8 mouse cellular contexts compared by ENCODE assay signal in genomic region chr7:80439789-80440488, GRCm38 (mm10). TPM values are rescaled to one million over a fixed set of nuclear protein-coding genes. Genes with fewer than 3 reads are reported as not detected.
A peak's percentile ranks its signal among the peaks of the same experiment; 100 is the strongest.
DNase-seq lines count a peak whose midpoint lies in the region; ATAC-seq and TF ChIP-seq lines count a peak whose summit lies in the region.
"Had no signal": no experiment of that assay in that cellular context is flagged by ENCODE, and none has a peak within 500 bp of the region (broad histone marks: within the 10 kb centered on the region; RNA-seq: fewer than 3 reads in every experiment).

No protein-coding gene starts in this region.

- intact Hi-C loops in heart, adult 2 months (cut with DNase I): loop anchor here (5.0 kb wide), 1 partner anchor 37 kb away; no protein-coding TSS in a partner anchor

- 82% methylated on average over 10 of the region's 10 CpGs for WGBS in hindbrain, embryonic 15.5 days
- 84% methylated on average over 10 of the region's 10 CpGs for WGBS in hindbrain, embryonic 14.5 days
- WGBS in heart, adult 2 months: 73% methylated on average over 10 of the region's 10 CpGs
- WGBS in macrophage (ENCODE audit: missing documents): 52% methylated on average over 10 of the region's 10 CpGs

- TF ChIP-seq CTCF in heart, adult 2 months (IDR thresholded peaks at IDR 0.05): no peak

- no peaks in the 10 kb centered on the region for H3K9me3 ChIP-seq in hindbrain, embryonic 15.5 days
- H3K9me3 ChIP-seq in hindbrain, embryonic 14.5 days (ENCODE audit: control insufficient read depth, low read length): no peaks in the 10 kb centered on the region

- DNase-seq in hindbrain, embryonic 14.5 days (ENCODE audit: low spot score): no peak
- peak; percentile 62 to 71 for DNase-seq in right cerebral cortex, postnatal 10 days (ENCODE audit: low spot score in 2 of 2)
- DNase-seq in right cerebral cortex, postnatal 14 days: no peak
- DNase-seq in heart, adult 2 months: peak; percentile 52 to 70
- no peak for DNase-seq in MN1 (ENCODE audit: low spot score)
- DNase-seq: liver had no signal

- no peak for TF ChIP-seq EP300 in heart, adult 2 months (IDR thresholded peaks at IDR 0.05; ENCODE audit: insufficient read depth, low read depth, low read length)

- no peaks in the 10 kb centered on the region for H3K27me3 ChIP-seq in hindbrain, embryonic 15.5 days
- no peaks in the 10 kb centered on the region for H3K27me3 ChIP-seq in hindbrain, embryonic 14.5 days (ENCODE audit: control insufficient read depth, insufficient read depth, low read length)
- H3K27me3 ChIP-seq in heart, adult 2 months (ENCODE audit: control insufficient read depth, insufficient read depth, low read length): no peaks in the 10 kb centered on the region

- TF ChIP-seq POLR2A in heart, adult 2 months (IDR thresholded peaks at IDR 0.05; ENCODE audit: insufficient read depth, low read depth, low read length): no peak

- 0 out of 2 replicates have a peak, but pooled peaks cover 9% of the 10 kb centered on the region for H3K4me1 ChIP-seq in hindbrain, embryonic 15.5 days (replicated peaks)
- no peaks in the 10 kb centered on the region for H3K4me1 ChIP-seq in hindbrain, embryonic 14.5 days (replicated peaks; ENCODE audit: control insufficient read depth, insufficient read depth, low read length)
- peaks cover 15% of the 10 kb centered on the region for H3K4me1 ChIP-seq in heart, adult 2 months (ENCODE audit: control insufficient read depth, insufficient read depth, low read length)

- no peak overlapping the region for H3K4me2 ChIP-seq in hindbrain, embryonic 15.5 days
- no peak overlapping the region for H3K4me2 ChIP-seq in hindbrain, embryonic 14.5 days (replicated peaks)

- no peak overlapping the region for H3K9ac ChIP-seq in hindbrain, embryonic 15.5 days
- no peak overlapping the region for H3K9ac ChIP-seq in hindbrain, embryonic 14.5 days
- H3K9ac ChIP-seq in heart, adult 2 months (ENCODE audit: low read depth, low read length): no peak overlapping the region

- ATAC-seq in hindbrain, embryonic 15.5 days (ENCODE audit: low FRiP score, low read depth): peak; percentile 61; the same call in 1 of the 2 replicates
- no peak for ATAC-seq in hindbrain, embryonic 14.5 days (ENCODE audit: low FRiP score)

- no peaks in the 10 kb centered on the region for H3K36me3 ChIP-seq in hindbrain, embryonic 15.5 days
- no peaks in the 10 kb centered on the region for H3K36me3 ChIP-seq in hindbrain, embryonic 14.5 days (replicated peaks; ENCODE audit: control insufficient read depth, insufficient read depth)
- no peaks in the 10 kb centered on the region for H3K36me3 ChIP-seq in heart, adult 2 months (ENCODE audit: control insufficient read depth, insufficient read depth, low read length)
- no peaks in the 10 kb centered on the region for H3K36me3 ChIP-seq in macrophage (ENCODE audit: inconsistent target)

- no peaks in the 10 kb centered on the region for H3K79me2 ChIP-seq in heart, adult 2 months (replicated peaks; ENCODE audit: control insufficient read depth, insufficient read depth, low read length)
- H3K79me2 ChIP-seq in macrophage (ENCODE audit: inconsistent target): no peaks in the 10 kb centered on the region

- no peak overlapping the region for H3K4me3 ChIP-seq in hindbrain, embryonic 15.5 days
- H3K4me3 ChIP-seq in hindbrain, embryonic 14.5 days (replicated peaks; ENCODE audit: low read length): no peak overlapping the region
- no peak overlapping the region for H3K4me3 ChIP-seq in heart, adult 2 months
- no peak overlapping the region for H3K4me3 ChIP-seq in macrophage (ENCODE audit: inconsistent target)

- H3K27ac ChIP-seq in hindbrain, embryonic 15.5 days (replicated peaks): no peak overlapping the region
- no peak overlapping the region for H3K27ac ChIP-seq in hindbrain, embryonic 14.5 days
- H3K27ac ChIP-seq in heart, adult 2 months: no peak overlapping the region
- peak overlapping the region; percentile 40 for H3K27ac ChIP-seq in macrophage

RNA-seq across cellular contexts. Expression of gene Furin, which starts 34.7 kb away (rescaled TPM):
- polyA plus RNA-seq in hindbrain, embryonic 15.5 days (2015; fragmentation: Nextera tagmentation; extraction: Ambion mirVana): 5.9 and 6.4 TPM in 2 replicates
- polyA plus RNA-seq in hindbrain, embryonic 14.5 days (2014; fragmentation: Nextera tagmentation; extraction: Ambion mirVana): 6.0 and 6.7 TPM in 2 replicates
- total RNA-seq in heart, adult 2 months (2021): 100 to 1,000 TPM; 108 to 129 TPM
- 64.9 and 79.4 TPM in 2 replicates for polyA plus RNA-seq in heart, adult 2 months (2012; rRNA removed)
- 100 to 1,000 TPM in 15 of 26 experiments, 10 to 100 TPM in 11; 45.1 to 380 (median 113) TPM for total RNA-seq in macrophage (2018; cell fraction: chromatin; rRNA removed)
- total RNA-seq in macrophage (2018; cell fraction: cytosol; rRNA removed): 100 to 1,000 TPM in 8 of 26 experiments, 10 to 100 TPM in 18; 48.1 to 244 (median 82.1) TPM
- 100 to 1,000 TPM in 22 of 26 experiments, 10 to 100 TPM in 4; 71.1 to 321 (median 139) TPM for total RNA-seq in macrophage (2018; cell fraction: nucleus; rRNA removed)
- polyA plus RNA-seq in macrophage (2018): 37.1 to 65.0 TPM (median 49.0 TPM) in 3 replicates

RNA-seq across cellular contexts. Expression of gene Fes, which starts 52.2 kb away (rescaled TPM):
- 3.7 and 5.0 TPM in 2 replicates for polyA plus RNA-seq in hindbrain, embryonic 15.5 days (2015; fragmentation: Nextera tagmentation; extraction: Ambion mirVana)
- polyA plus RNA-seq in hindbrain, embryonic 14.5 days (2014; fragmentation: Nextera tagmentation; extraction: Ambion mirVana): 3.8 and 4.6 TPM in 2 replicates
- 1 to 10 TPM; 8.9 to 9.8 TPM for total RNA-seq in heart, adult 2 months (2021)
- polyA plus RNA-seq in heart, adult 2 months (2012; rRNA removed): 15.4 and 17.3 TPM in 2 replicates
- 100 to 1,000 TPM; 233 to 743 (median 466) TPM for total RNA-seq in macrophage (2018; cell fraction: chromatin; rRNA removed)
- 100 to 1,000 TPM in 17 of 26 experiments, 10 to 100 TPM in 9; 77.5 to 143 (median 115) TPM for total RNA-seq in macrophage (2018; cell fraction: cytosol; rRNA removed)
- total RNA-seq in macrophage (2018; cell fraction: nucleus; rRNA removed): 100 to 1,000 TPM; 141 to 390 (median 271) TPM
- 96.8 to 128 TPM (median 114 TPM) in 3 replicates for polyA plus RNA-seq in macrophage (2018)

Comparison
In these comparisons a context has a peak if more than half of its experiments do, and no peak if none do; other contexts are left out.
1. DNase-seq: peak in right cerebral cortex, postnatal 10 days (2 of 2) and heart, adult 2 months (2 of 2); none in hindbrain, embryonic 14.5 days (single experiment), right cerebral cortex, postnatal 14 days (single experiment) and MN1 (single experiment).